In genomic region chr4:129671491-129672082, GRCm38 (mm10) we compare ENCODE assay signal across 8 mouse cellular contexts. TPM values are rescaled to one million over a fixed set of nuclear protein-coding genes. Genes with fewer than 3 reads are reported as not detected.
DNase-seq lines count a peak whose midpoint lies in the region; ATAC-seq and TF ChIP-seq lines count a peak whose summit lies in the region.

No protein-coding gene starts in this region.

- peak; percentile 61 for ATAC-seq in common myeloid progenitor, adult 5-6 weeks (replicated peaks; ENCODE audit: low read depth, poor library complexity, severe bottlenecking)
- peak; percentile 62 for ATAC-seq in intestine, embryonic 16.5 days
- ATAC-seq in midbrain, postnatal 0 days (ENCODE audit: low FRiP score), result no peak

- peaks cover 9% of the 10 kb centered on the region; the same call in 1 of the 2 replicates for H3K79me2 ChIP-seq in liver, adult 2 months (ENCODE audit: control insufficient read depth, insufficient read depth, low read length)

- peak overlapping the region; percentile 97 for H3K27ac ChIP-seq in intestine, embryonic 16.5 days (ENCODE audit: low read length)
- peak overlapping the region; percentile 89 for H3K27ac ChIP-seq in liver, adult 2 months (replicated peaks; ENCODE audit: insufficient read depth, low read depth, low read length)
- peak overlapping the region; percentile 92 for H3K27ac ChIP-seq in midbrain, postnatal 0 days (ENCODE audit: low read depth, low read length)

- no peaks in the 10 kb centered on the region for H3K27me3 ChIP-seq in intestine, embryonic 16.5 days (replicated peaks; ENCODE audit: control insufficient read depth, insufficient read depth, low read length)
- no peaks in the 10 kb centered on the region for H3K27me3 ChIP-seq in liver, adult 2 months (ENCODE audit: control insufficient read depth, insufficient read depth, low read length)
- H3K27me3 ChIP-seq in midbrain, postnatal 0 days (ENCODE audit: insufficient read depth, low read length), result no peaks in the 10 kb centered on the region

- DNase-seq in CD4-positive helper T cell, adult 2 months (ENCODE audit: low read depth, low spot score), result peak; percentile 62
- peak; percentile 47 for DNase-seq in T-cell, adult 2 months (ENCODE audit: low spot score)
- DNase-seq in heart, adult 11 months, result peak; percentile 96
- peak; percentile 69 for DNase-seq in liver, adult 2 months (ENCODE audit: extremely low read depth, low read depth, low spot score)
- peak; percentile 64 for DNase-seq in midbrain, postnatal 0 days (ENCODE audit: low spot score)
- peak; percentile 62 for DNase-seq in testis, postnatal 10 days (ENCODE audit: low spot score)

- H3K9ac ChIP-seq in intestine, embryonic 16.5 days (ENCODE audit: low read depth, low read length), result peak overlapping the region; percentile 99
- peak overlapping the region; percentile 95 for H3K9ac ChIP-seq in liver, adult 2 months (ENCODE audit: low read depth, low read length)
- peak overlapping the region; percentile 91 for H3K9ac ChIP-seq in midbrain, postnatal 0 days (replicated peaks; ENCODE audit: low read length, poor library complexity, severe bottlenecking)

- H3K36me3 ChIP-seq in intestine, embryonic 16.5 days (ENCODE audit: control insufficient read depth, insufficient read depth, low read length), result no peaks in the 10 kb centered on the region
- peaks cover 4% of the 10 kb centered on the region; the same call in 1 of the 2 replicates for H3K36me3 ChIP-seq in liver, adult 2 months (ENCODE audit: control insufficient read depth, insufficient read depth, low read length)
- H3K36me3 ChIP-seq in midbrain, postnatal 0 days (ENCODE audit: insufficient read depth, low read length), result peaks cover 8% of the 10 kb centered on the region

- peak overlapping the region; percentile 63 for H3K4me2 ChIP-seq in intestine, embryonic 16.5 days (ENCODE audit: low read depth, low read length)
- peak overlapping the region; percentile 73 for H3K4me2 ChIP-seq in midbrain, postnatal 0 days (ENCODE audit: low read depth, low read length, poor library complexity, severe bottlenecking)

- 6% methylated on average over 12 of the region's 12 CpGs for WGBS in intestine, embryonic 16.5 days
- WGBS in liver, adult 2 months, result 3% methylated on average over 12 of the region's 12 CpGs
- 7% methylated on average over 12 of the region's 12 CpGs for WGBS in midbrain, postnatal 0 days

- H3K4me3 ChIP-seq in intestine, embryonic 16.5 days (ENCODE audit: low read length), result peak overlapping the region; percentile 99
- peak overlapping the region; percentile 94 for H3K4me3 ChIP-seq in liver, adult 2 months (ENCODE audit: insufficient read depth, low read depth, low read length)
- peak overlapping the region; percentile 98 for H3K4me3 ChIP-seq in midbrain, postnatal 0 days (ENCODE audit: low read depth, low read length)

- TF ChIP-seq CTCF in liver, adult 2 months (IDR thresholded peaks at IDR 0.05; ENCODE audit: low read depth, low read length), result peak; percentile 51
- TF ChIP-seq CTCF in midbrain, postnatal 0 days (IDR thresholded peaks at IDR 0.05), result peak; percentile 85

- peaks cover 10% of the 10 kb centered on the region for H3K4me1 ChIP-seq in intestine, embryonic 16.5 days (ENCODE audit: control insufficient read depth, insufficient read depth, low read length)
- peaks cover 7% of the 10 kb centered on the region for H3K4me1 ChIP-seq in liver, adult 2 months (ENCODE audit: control insufficient read depth, insufficient read depth, low read length)
- H3K4me1 ChIP-seq in midbrain, postnatal 0 days (ENCODE audit: insufficient read depth, low read length), result 0 out of 2 replicates have a peak, but pooled peaks cover 4% of the 10 kb centered on the region

- no peaks in the 10 kb centered on the region for H3K9me3 ChIP-seq in intestine, embryonic 16.5 days (ENCODE audit: control insufficient read depth, low read length)
- no peaks in the 10 kb centered on the region for H3K9me3 ChIP-seq in midbrain, postnatal 0 days (ENCODE audit: low read length)

- no peak for TF ChIP-seq POLR2A in liver, adult 2 months (IDR thresholded peaks at IDR 0.05; ENCODE audit: extremely low read depth, insufficient read depth, low read length)

RNA-seq across cellular contexts. Expression of gene Kpna6, which starts 1.0 kb away (rescaled TPM):
- 21.9 and 26.2 TPM in 2 replicates for total RNA-seq in common myeloid progenitor, adult 5-6 weeks (2017)
- 14.4 and 15.2 TPM in 2 replicates for polyA plus RNA-seq in intestine, embryonic 16.5 days (2015; fragmentation: Nextera tagmentation; extraction: Ambion mirVana)
- 15.1 and 15.6 TPM in 2 replicates for total RNA-seq in liver, adult 2 months (2014; rRNA removed)
- 17.4 and 19.4 TPM in 2 replicates for polyA plus RNA-seq in liver, adult 2 months (2012; rRNA removed)
- 63.1 and 65.3 TPM in 2 replicates for total RNA-seq in midbrain, postnatal 0 days (2014; rRNA removed)
- polyA plus RNA-seq in midbrain, postnatal 0 days (2015; fragmentation: Nextera tagmentation; extraction: Ambion mirVana), result 13.5 and 14.9 TPM in 2 replicates

RNA-seq across cellular contexts. Expression of gene Tmem39b, which starts 25.1 kb away (rescaled TPM):
- 7.9 and 9.6 TPM in 2 replicates for total RNA-seq in common myeloid progenitor, adult 5-6 weeks (2017)
- 9.2 and 10.6 TPM in 2 replicates for polyA plus RNA-seq in intestine, embryonic 16.5 days (2015; fragmentation: Nextera tagmentation; extraction: Ambion mirVana)
- 1.5 and 1.8 TPM in 2 replicates for total RNA-seq in liver, adult 2 months (2014; rRNA removed)
- 12.5 and 15.6 TPM in 2 replicates for polyA plus RNA-seq in liver, adult 2 months (2012; rRNA removed)
- total RNA-seq in midbrain, postnatal 0 days (2014; rRNA removed), result 26.0 and 29.6 TPM in 2 replicates
- 15.9 and 16.4 TPM in 2 replicates for polyA plus RNA-seq in midbrain, postnatal 0 days (2015; fragmentation: Nextera tagmentation; extraction: Ambion mirVana)

RNA-seq across cellular contexts. Expression of gene Txlna, which starts 30.7 kb away (rescaled TPM):
- total RNA-seq in common myeloid progenitor, adult 5-6 weeks (2017), result 112 and 134 TPM in 2 replicates
- 54.9 and 55.7 TPM in 2 replicates for polyA plus RNA-seq in intestine, embryonic 16.5 days (2015; fragmentation: Nextera tagmentation; extraction: Ambion mirVana)
- 8.2 and 10.2 TPM in 2 replicates for total RNA-seq in liver, adult 2 months (2014; rRNA removed)
- polyA plus RNA-seq in liver, adult 2 months (2012; rRNA removed), result 11.9 and 15.1 TPM in 2 replicates
- total RNA-seq in midbrain, postnatal 0 days (2014; rRNA removed), result 33.4 and 38.2 TPM in 2 replicates
- polyA plus RNA-seq in midbrain, postnatal 0 days (2015; fragmentation: Nextera tagmentation; extraction: Ambion mirVana), result 25.6 and 27.2 TPM in 2 replicates

RNA-seq across cellular contexts. Expression of gene Ccdc28b, which starts 47.8 kb away (rescaled TPM):
- 48.6 and 59.3 TPM in 2 replicates for total RNA-seq in common myeloid progenitor, adult 5-6 weeks (2017)
- 42.7 and 44.6 TPM in 2 replicates for polyA plus RNA-seq in intestine, embryonic 16.5 days (2015; fragmentation: Nextera tagmentation; extraction: Ambion mirVana)
- total RNA-seq in liver, adult 2 months (2014; rRNA removed), result 9.3 and 9.7 TPM in 2 replicates
- 7.2 and 7.6 TPM in 2 replicates for polyA plus RNA-seq in liver, adult 2 months (2012; rRNA removed)
- 78.8 and 96.0 TPM in 2 replicates for total RNA-seq in midbrain, postnatal 0 days (2014; rRNA removed)
- polyA plus RNA-seq in midbrain, postnatal 0 days (2015; fragmentation: Nextera tagmentation; extraction: Ambion mirVana), result 174 and 182 TPM in 2 replicates

RNA-seq across cellular contexts. Expression of gene Iqcc, which starts 52.7 kb away (rescaled TPM):
- total RNA-seq in common myeloid progenitor, adult 5-6 weeks (2017), result 11.1 and 17.1 TPM in 2 replicates
- polyA plus RNA-seq in intestine, embryonic 16.5 days (2015; fragmentation: Nextera tagmentation; extraction: Ambion mirVana), result 24.3 and 31.2 TPM in 2 replicates
- total RNA-seq in liver, adult 2 months (2014; rRNA removed), result 10.3 and 11.3 TPM in 2 replicates
- polyA plus RNA-seq in liver, adult 2 months (2012; rRNA removed), result 21.0 and 23.0 TPM in 2 replicates
- total RNA-seq in midbrain, postnatal 0 days (2014; rRNA removed), result 7.9 and 33.0 TPM in 2 replicates
- polyA plus RNA-seq in midbrain, postnatal 0 days (2015; fragmentation: Nextera tagmentation; extraction: Ambion mirVana), result 17.2 and 20.2 TPM in 2 replicates
